Mouse (Mus musculus): ENCODE measurements at regions not wholly inside any gene's neighbourhood (a gene's known extent, or its start where the extent isn't known, plus 50 kb on each side); places are given as distances from the start of the nearest gene placed in this dataset.

- DNase-seq (ENCODE audit: low read depth in 3 of 3, low spot score in 3 of 3): no peak
- H3K27ac ChIP-seq: no peak overlapping the region
Observed at GRCm38 (mm10) chr3:146342727-146343126, 61.7 kb upstream of the Ssx2ip start.

GRCm38 (mm10) chr3:146343649-146344401, 60.6 kb upstream of the Ssx2ip start:
- H3K9ac ChIP-seq (replicated peaks): no peak overlapping the region
- peak; percentile 29; the same call in 1 of the 2 replicates for ATAC-seq (ENCODE audit: insufficient read depth)
- no peak overlapping the region for H3K4me2 ChIP-seq (ENCODE audit: low read depth)

More at GRCm38 (mm10) chr3:146342727-146343126, 61.7 kb upstream of the Ssx2ip start:
- ATAC-seq (ENCODE audit: insufficient read depth): no peak
- WGBS (ENCODE audit: insufficient replicate concordance): 63% methylated on average over 1 of the region's 1 CpGs
- H3K4me2 ChIP-seq (ENCODE audit: low read depth): no peak overlapping the region
- H3K9ac ChIP-seq (replicated peaks): no peak overlapping the region
- no peaks in the 10 kb centered on the region for H3K36me3 ChIP-seq (replicated peaks; ENCODE audit: control insufficient read depth, insufficient read depth, low read depth)
- TF ChIP-seq CTCF (IDR thresholded peaks at IDR 0.05; ENCODE audit: low read depth): no peak
- no peak for TF ChIP-seq EP300 (IDR thresholded peaks at IDR 0.05; ENCODE audit: low read depth)
- no peak overlapping the region for H3K4me3 ChIP-seq (ENCODE audit: insufficient read depth in 1 of 2, low read depth in 2 of 2, low read length in 2 of 2)
- peaks cover 5 to 6% of the 10 kb centered on the region in 2 experiments; a peak in 1 of 4 replicates for H3K4me1 ChIP-seq (replicated peaks; ENCODE audit: control insufficient read depth in 2 of 2, insufficient read depth in 2 of 2, low read length in 1 of 2)
- no peaks in the 10 kb centered on the region for H3K27me3 ChIP-seq (ENCODE audit: control insufficient read depth, insufficient read depth, low read length)
- H3K9me3 ChIP-seq (ENCODE audit: control insufficient read depth, low read length): no peaks in the 10 kb centered on the region

GRCm38 (mm10) chr3:146344402-146345025, 59.9 kb upstream of the Ssx2ip start:
- 75% methylated on average over 11 of the region's 11 CpGs for WGBS (ENCODE audit: insufficient replicate concordance)
- TF ChIP-seq EP300 (IDR thresholded peaks at IDR 0.05; ENCODE audit: low read depth): no peak
- TF ChIP-seq CTCF (IDR thresholded peaks at IDR 0.05; ENCODE audit: low read depth): no peak
- Histone ChIP-seq H3K9me3 (ENCODE audit: control insufficient read depth, low read length) (no peaks in the 10 kb centered on the region), H3K27ac (no peak overlapping the region), H3K4me2 (ENCODE audit: low read depth) (no peak overlapping the region), H3K36me3 (replicated peaks; ENCODE audit: control insufficient read depth, insufficient read depth, low read depth) (no peaks in the 10 kb centered on the region), H3K27me3 (ENCODE audit: control insufficient read depth, insufficient read depth, low read length) (no peaks in the 10 kb centered on the region), H3K9ac (replicated peaks) (no peak overlapping the region), H3K4me1 (replicated peaks; ENCODE audit: control insufficient read depth in 2 of 2, insufficient read depth in 2 of 2, low read length in 1 of 2) (peaks cover 5 to 6% of the 10 kb centered on the region in 2 experiments; a peak in 1 of 4 replicates), H3K4me3 (ENCODE audit: insufficient read depth in 1 of 2, low read depth in 2 of 2, low read length in 2 of 2) (no peak overlapping the region)
- no peak for ATAC-seq (ENCODE audit: insufficient read depth)
- no peak for DNase-seq (ENCODE audit: low read depth in 3 of 3, low spot score in 3 of 3)

More at GRCm38 (mm10) chr3:146343649-146344401, 60.6 kb upstream of the Ssx2ip start:
- 49% methylated on average over 9 of the region's 9 CpGs for WGBS (ENCODE audit: insufficient replicate concordance)
- H3K4me3 ChIP-seq (ENCODE audit: insufficient read depth in 1 of 2, low read depth in 2 of 2, low read length in 2 of 2): no peak overlapping the region
- no peaks in the 10 kb centered on the region for H3K27me3 ChIP-seq (ENCODE audit: control insufficient read depth, insufficient read depth, low read length)
- H3K27ac ChIP-seq: no peak overlapping the region
- H3K4me1 ChIP-seq (replicated peaks; ENCODE audit: control insufficient read depth in 2 of 2, insufficient read depth in 2 of 2, low read length in 1 of 2): peaks cover 5 to 6% of the 10 kb centered on the region in 2 experiments; a peak in 1 of 4 replicates
- no peaks in the 10 kb centered on the region for H3K36me3 ChIP-seq (replicated peaks; ENCODE audit: control insufficient read depth, insufficient read depth, low read depth)
- TF ChIP-seq EP300 (IDR thresholded peaks at IDR 0.05; ENCODE audit: low read depth) (no peak), CTCF (IDR thresholded peaks at IDR 0.05; ENCODE audit: low read depth) (peak; percentile 89)
- no peaks in the 10 kb centered on the region for H3K9me3 ChIP-seq (ENCODE audit: control insufficient read depth, low read length)
- DNase-seq (ENCODE audit: low read depth in 3 of 3, low spot score in 3 of 3): no peak

- H3K9ac ChIP-seq (replicated peaks): no peak overlapping the region
- no peaks in the 10 kb centered on the region for H3K36me3 ChIP-seq (replicated peaks; ENCODE audit: control insufficient read depth, insufficient read depth, low read depth)
- no peaks in the 10 kb centered on the region for H3K27me3 ChIP-seq (ENCODE audit: control insufficient read depth, insufficient read depth, low read length)
- no peak for TF ChIP-seq EP300 (IDR thresholded peaks at IDR 0.05; ENCODE audit: low read depth)
- peak; percentile 98 for TF ChIP-seq CTCF (IDR thresholded peaks at IDR 0.05; ENCODE audit: low read depth)
- peak; percentile 60 for ATAC-seq (ENCODE audit: insufficient read depth)
- H3K4me3 ChIP-seq (ENCODE audit: insufficient read depth in 1 of 2, low read depth in 2 of 2, low read length in 2 of 2): no peak overlapping the region; a peak in 1 of 4 replicates
- WGBS (ENCODE audit: insufficient replicate concordance): 11% methylated on average over 18 of the region's 18 CpGs
- H3K4me2 ChIP-seq (ENCODE audit: low read depth): peak overlapping the region; percentile 25
- H3K4me1 ChIP-seq (replicated peaks; ENCODE audit: control insufficient read depth in 2 of 2, insufficient read depth in 2 of 2, low read length in 1 of 2): peaks cover 4 to 6% of the 10 kb centered on the region in 2 experiments; a peak in 1 of 4 replicates
- peak in 1 of 3 experiments; percentile 51 for DNase-seq (ENCODE audit: low read depth in 3 of 3, low spot score in 3 of 3)
- no peaks in the 10 kb centered on the region for H3K9me3 ChIP-seq (ENCODE audit: control insufficient read depth, low read length)
- H3K27ac ChIP-seq: no peak overlapping the region
Observed at GRCm38 (mm10) chr3:146345308-146345780, 59.1 kb upstream of the Ssx2ip start.

- H3K4me2 ChIP-seq (ENCODE audit: low read depth): no peak overlapping the region
- no peak overlapping the region for H3K9ac ChIP-seq (replicated peaks)
- no peaks in the 10 kb centered on the region for H3K36me3 ChIP-seq (replicated peaks; ENCODE audit: control insufficient read depth, insufficient read depth, low read depth)
- H3K4me3 ChIP-seq (ENCODE audit: insufficient read depth in 1 of 2, low read depth in 2 of 2, low read length in 2 of 2): no peak overlapping the region
- H3K27me3 ChIP-seq (ENCODE audit: control insufficient read depth, insufficient read depth, low read length): no peaks in the 10 kb centered on the region
- H3K27ac ChIP-seq: no peak overlapping the region
- no peaks in the 10 kb centered on the region for H3K9me3 ChIP-seq (ENCODE audit: control insufficient read depth, low read length)
- H3K4me1 ChIP-seq (replicated peaks; ENCODE audit: control insufficient read depth in 2 of 2, insufficient read depth in 2 of 2, low read length in 1 of 2): peaks cover 0 to 4% of the 10 kb centered on the region in 2 experiments; a peak in 1 of 4 replicates
- ATAC-seq (ENCODE audit: insufficient read depth) (no peak), DNase-seq (ENCODE audit: low read depth in 3 of 3, low spot score in 3 of 3) (no peak)
- WGBS (ENCODE audit: insufficient replicate concordance): 65% methylated on average over 4 of the region's 4 CpGs
- no peak for TF ChIP-seq CTCF (IDR thresholded peaks at IDR 0.05; ENCODE audit: low read depth)
- no peak for TF ChIP-seq EP300 (IDR thresholded peaks at IDR 0.05; ENCODE audit: low read depth)
Observed at GRCm38 (mm10) chr3:146345946-146346345, 58.5 kb upstream of the Ssx2ip start.
